Mouse (Mus musculus): ENCODE measurements around the gene 2510009E07Rik. TPM values are rescaled to one million over a fixed set of nuclear protein-coding genes. Genes with fewer than 3 reads are reported as not detected.

Gene 2510009E07Rik
- total and polyA plus RNA-seq, 2 experiments, result 3.7 to 6.9 TPM

GRCm38 (mm10) chr16:21653151-21653550 is 41.3 kb downstream of the 2510009E07Rik start:
- Histone ChIP-seq H3K79me2 (ENCODE audit: control insufficient read depth, insufficient read depth, low read length) (no peaks in the 10 kb centered on the region), H3K9ac (ENCODE audit: low read depth, low read length) (no peak overlapping the region), H3K27ac (replicated peaks; ENCODE audit: insufficient read depth, low read depth, low read length) (no peak overlapping the region), H3K27me3 (ENCODE audit: control insufficient read depth, insufficient read depth, low read length) (no peaks in the 10 kb centered on the region), H3K4me1 (ENCODE audit: control insufficient read depth, insufficient read depth, low read length) (peaks cover 3% of the 10 kb centered on the region; the same call in 1 of the 2 replicates), H3K36me3 (ENCODE audit: control insufficient read depth, insufficient read depth, low read length) (no peaks in the 10 kb centered on the region), H3K4me3 (ENCODE audit: insufficient read depth, low read depth, low read length) (no peak overlapping the region)
- TF ChIP-seq CTCF (IDR thresholded peaks at IDR 0.05; ENCODE audit: low read depth, low read length), result no peak
- TF ChIP-seq POLR2A (IDR thresholded peaks at IDR 0.05; ENCODE audit: extremely low read depth, insufficient read depth, low read length), result no peak
- WGBS, result 87% methylated on average over 15 of the region's 15 CpGs
- no peak for DNase-seq (ENCODE audit: extremely low read depth, low read depth, low spot score)

GRCm38 (mm10) chr16:21651161-21651560 is 43.3 kb downstream of the 2510009E07Rik start:
- no peaks in the 10 kb centered on the region for H3K79me2 ChIP-seq (ENCODE audit: control insufficient read depth, insufficient read depth, low read length)
- no peaks in the 10 kb centered on the region for H3K36me3 ChIP-seq (ENCODE audit: control insufficient read depth, insufficient read depth, low read length)
- TF ChIP-seq POLR2A (IDR thresholded peaks at IDR 0.05; ENCODE audit: extremely low read depth, insufficient read depth, low read length) (no peak), CTCF (IDR thresholded peaks at IDR 0.05; ENCODE audit: low read depth, low read length) (no peak)
- H3K27me3 ChIP-seq (ENCODE audit: control insufficient read depth, insufficient read depth, low read length), result no peaks in the 10 kb centered on the region
- no peak overlapping the region for H3K27ac ChIP-seq (replicated peaks; ENCODE audit: insufficient read depth, low read depth, low read length)
- H3K4me1 ChIP-seq (ENCODE audit: control insufficient read depth, insufficient read depth, low read length), result peaks cover 3% of the 10 kb centered on the region; the same call in 1 of the 2 replicates
- H3K9ac ChIP-seq (ENCODE audit: low read depth, low read length), result no peak overlapping the region
- no peak overlapping the region for H3K4me3 ChIP-seq (ENCODE audit: insufficient read depth, low read depth, low read length)
- DNase-seq (ENCODE audit: extremely low read depth, low read depth, low spot score), result no peak
- 82% methylated on average over 4 of the region's 4 CpGs for WGBS

GRCm38 (mm10) chr16:21650289-21650688 is 44.2 kb downstream of the 2510009E07Rik start:
- no peaks in the 10 kb centered on the region for H3K27me3 ChIP-seq (ENCODE audit: control insufficient read depth, insufficient read depth, low read length)
- no peaks in the 10 kb centered on the region for H3K36me3 ChIP-seq (ENCODE audit: control insufficient read depth, insufficient read depth, low read length)
- 95% methylated on average over 3 of the region's 3 CpGs for WGBS
- no peaks in the 10 kb centered on the region for H3K79me2 ChIP-seq (ENCODE audit: control insufficient read depth, insufficient read depth, low read length)
- no peak overlapping the region for H3K4me3 ChIP-seq (ENCODE audit: insufficient read depth, low read depth, low read length)
- DNase-seq (ENCODE audit: extremely low read depth, low read depth, low spot score), result no peak
- no peak overlapping the region for H3K9ac ChIP-seq (ENCODE audit: low read depth, low read length)
- no peak overlapping the region for H3K27ac ChIP-seq (replicated peaks; ENCODE audit: insufficient read depth, low read depth, low read length)
- TF ChIP-seq POLR2A (IDR thresholded peaks at IDR 0.05; ENCODE audit: extremely low read depth, insufficient read depth, low read length) (no peak), CTCF (IDR thresholded peaks at IDR 0.05; ENCODE audit: low read depth, low read length) (no peak)
- H3K4me1 ChIP-seq (ENCODE audit: control insufficient read depth, insufficient read depth, low read length), result no peaks in the 10 kb centered on the region

GRCm38 (mm10) chr16:21648800-21649199 is 45.7 kb downstream of the 2510009E07Rik start:
- Histone ChIP-seq H3K4me3 (ENCODE audit: insufficient read depth, low read depth, low read length) (no peak overlapping the region), H3K27me3 (ENCODE audit: control insufficient read depth, insufficient read depth, low read length) (no peaks in the 10 kb centered on the region), H3K27ac (replicated peaks; ENCODE audit: insufficient read depth, low read depth, low read length) (no peak overlapping the region), H3K4me1 (ENCODE audit: control insufficient read depth, insufficient read depth, low read length) (peaks cover 4% of the 10 kb centered on the region; the same call in 1 of the 2 replicates), H3K79me2 (ENCODE audit: control insufficient read depth, insufficient read depth, low read length) (no peaks in the 10 kb centered on the region), H3K36me3 (ENCODE audit: control insufficient read depth, insufficient read depth, low read length) (no peaks in the 10 kb centered on the region), H3K9ac (ENCODE audit: low read depth, low read length) (no peak overlapping the region)
- no peak for DNase-seq (ENCODE audit: extremely low read depth, low read depth, low spot score)
- WGBS, result 86% methylated on average over 4 of the region's 4 CpGs
- TF ChIP-seq CTCF (IDR thresholded peaks at IDR 0.05; ENCODE audit: low read depth, low read length), result no peak
- TF ChIP-seq POLR2A (IDR thresholded peaks at IDR 0.05; ENCODE audit: extremely low read depth, insufficient read depth, low read length), result no peak

GRCm38 (mm10) chr16:21646496-21646895 is 48.0 kb downstream of the 2510009E07Rik start:
- 98% methylated on average over 3 of the region's 3 CpGs for WGBS
- no peaks in the 10 kb centered on the region for H3K27me3 ChIP-seq (ENCODE audit: control insufficient read depth, insufficient read depth, low read length)
- H3K9ac ChIP-seq (ENCODE audit: low read depth, low read length), result no peak overlapping the region
- H3K36me3 ChIP-seq (ENCODE audit: control insufficient read depth, insufficient read depth, low read length), result no peaks in the 10 kb centered on the region
- H3K4me3 ChIP-seq (ENCODE audit: insufficient read depth, low read depth, low read length), result no peak overlapping the region
- no peaks in the 10 kb centered on the region for H3K79me2 ChIP-seq (ENCODE audit: control insufficient read depth, insufficient read depth, low read length)
- H3K27ac ChIP-seq (replicated peaks; ENCODE audit: insufficient read depth, low read depth, low read length), result no peak overlapping the region
- peaks cover 15% of the 10 kb centered on the region for H3K4me1 ChIP-seq (ENCODE audit: control insufficient read depth, insufficient read depth, low read length)
- DNase-seq (ENCODE audit: extremely low read depth, low read depth, low spot score), result no peak
- no peak for TF ChIP-seq CTCF (IDR thresholded peaks at IDR 0.05; ENCODE audit: low read depth, low read length)
- no peak for TF ChIP-seq POLR2A (IDR thresholded peaks at IDR 0.05; ENCODE audit: extremely low read depth, insufficient read depth, low read length)

GRCm38 (mm10) chr16:21645915-21646314 is 48.5 kb downstream of the 2510009E07Rik start:
- Histone ChIP-seq H3K9ac (ENCODE audit: low read depth, low read length) (no peak overlapping the region), H3K79me2 (ENCODE audit: control insufficient read depth, insufficient read depth, low read length) (no peaks in the 10 kb centered on the region), H3K27ac (replicated peaks; ENCODE audit: insufficient read depth, low read depth, low read length) (no peak overlapping the region), H3K36me3 (ENCODE audit: control insufficient read depth, insufficient read depth, low read length) (no peaks in the 10 kb centered on the region), H3K4me3 (ENCODE audit: insufficient read depth, low read depth, low read length) (no peak overlapping the region), H3K4me1 (ENCODE audit: control insufficient read depth, insufficient read depth, low read length) (peaks cover 20% of the 10 kb centered on the region), H3K27me3 (ENCODE audit: control insufficient read depth, insufficient read depth, low read length) (no peaks in the 10 kb centered on the region)
- TF ChIP-seq CTCF (IDR thresholded peaks at IDR 0.05; ENCODE audit: low read depth, low read length) (no peak), POLR2A (IDR thresholded peaks at IDR 0.05; ENCODE audit: extremely low read depth, insufficient read depth, low read length) (no peak)
- DNase-seq (ENCODE audit: extremely low read depth, low read depth, low spot score), result no peak
- WGBS, result 59% methylated on average over 3 of the region's 3 CpGs
